Mouse (Mus musculus) ES-CJ7 (cell line): ENCODE results near the gene Gm5415.
"Not testable (repeated sequence)": the region's sequence is repeated elsewhere in the genome, so short reads cannot be mapped to it uniquely, and the experiment has no call there.

Experiments
- DNase-seq: peaks from one replicate; pipeline ENCODE4 v3.0.0; 2011; ENCODE audit warnings: low read depth, low spot score

The Gm5415 gene

DNA sequence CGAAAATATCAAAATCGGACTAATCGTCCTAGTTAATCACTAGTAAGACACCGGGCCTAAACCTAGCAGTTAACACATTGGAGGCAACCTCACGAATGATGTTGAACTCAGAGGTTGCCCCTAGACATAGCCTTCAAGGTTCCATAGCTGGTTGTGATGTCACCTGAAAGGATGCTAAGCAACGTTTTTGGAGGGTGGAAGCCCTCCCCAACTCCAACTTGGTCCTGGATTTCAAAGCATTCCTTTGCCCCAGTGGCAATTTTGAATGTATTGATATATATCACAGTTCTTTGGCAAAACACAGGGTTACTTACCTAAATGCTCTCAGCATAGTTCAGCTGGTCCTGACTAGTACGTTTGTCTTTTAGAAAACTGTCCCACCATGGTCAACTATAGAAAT, at the start of gene Gm5415:
Gene Gm5415 (minus strand): TSS at position 101 of the 400 bp plus-strand sequence.
- DNase-seq = not testable (repeated sequence)

DNA sequence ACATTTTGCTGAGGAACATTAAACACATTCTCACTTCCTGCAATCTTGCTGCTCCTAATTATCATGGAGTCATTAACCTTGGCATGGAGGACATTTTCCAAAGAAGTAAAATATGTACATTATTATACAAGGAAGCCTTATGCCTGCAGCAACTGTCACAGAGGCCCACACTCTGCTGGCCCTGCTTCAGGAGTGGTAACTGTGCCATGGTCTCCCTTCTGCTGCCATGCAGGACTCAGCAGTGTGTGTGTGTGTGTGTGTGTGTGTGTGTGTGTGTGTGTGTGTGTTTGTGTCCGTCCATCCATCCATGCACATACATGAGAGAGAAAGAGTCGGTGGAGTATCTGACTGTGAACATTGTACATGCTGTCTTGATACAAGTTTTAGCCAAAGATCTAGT, 21.8 kb upstream of the Gm5415 start:
- DNase-seq = no peak

DNA sequence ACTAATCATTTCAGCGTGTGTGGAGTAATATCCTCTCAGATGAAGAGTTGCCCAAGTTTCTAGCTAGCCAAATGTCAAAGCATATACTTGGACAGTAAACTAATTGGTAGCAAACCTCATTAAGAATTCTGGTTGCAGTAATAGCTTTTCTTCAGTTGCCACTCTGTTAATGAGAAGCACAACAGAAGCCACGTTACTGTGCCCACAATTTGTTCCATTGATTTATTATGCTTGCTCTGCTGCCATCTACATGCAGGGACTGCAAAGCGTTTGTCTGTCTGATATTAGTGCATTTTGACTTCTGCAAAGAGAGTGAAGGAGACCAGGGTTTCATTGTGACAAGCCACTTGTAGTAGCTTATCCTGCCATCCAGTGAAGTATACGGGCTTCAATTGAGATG, 6.8 kb upstream of the Gm5415 start:
- no peak for DNase-seq

DNA sequence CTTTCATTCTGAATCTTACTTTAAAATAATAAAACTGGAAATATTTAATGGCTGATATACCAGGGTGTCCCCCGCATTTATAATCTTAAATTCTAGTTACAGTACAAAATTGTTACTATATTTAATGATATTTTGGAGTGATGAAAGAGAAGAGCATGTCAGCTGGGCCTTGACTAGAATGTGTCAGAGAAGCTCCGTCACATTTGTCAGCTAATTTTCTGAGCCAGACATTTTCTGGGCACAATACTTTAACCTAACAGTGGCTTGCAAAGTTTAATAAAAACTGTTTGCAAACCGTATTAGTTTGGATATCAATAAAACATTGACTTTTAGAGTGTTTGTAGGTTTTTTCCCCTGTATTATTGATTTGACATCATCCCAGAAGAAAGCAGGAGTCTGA, 6.4 kb upstream of the Gm5415 start:
- DNase-seq = no peak

DNA sequence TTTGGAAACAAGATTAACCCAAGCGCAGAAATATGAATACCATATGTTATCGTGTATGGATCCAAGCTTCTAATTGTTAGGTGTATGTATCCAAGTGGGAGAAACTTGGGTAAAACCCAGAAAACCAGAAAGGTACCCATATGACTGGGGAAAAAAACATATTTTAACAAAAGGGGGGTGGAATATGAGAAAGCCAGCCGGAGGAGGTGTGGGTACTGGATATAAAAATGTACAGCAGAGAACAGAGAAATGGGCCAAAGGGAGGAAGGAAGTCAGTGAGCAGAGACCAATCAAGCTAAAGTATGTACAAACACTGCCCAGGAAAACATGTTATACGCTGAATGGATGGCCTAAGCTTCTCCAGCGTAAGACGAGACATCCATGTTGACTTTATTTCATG, 43.7 kb downstream of the Gm5415 start:
- no peak for DNase-seq
